Mouse (Mus musculus): ENCODE data around the gene Bid. TPM values are rescaled to one million over a fixed set of nuclear protein-coding genes. Genes with fewer than 3 reads are reported as not detected.

Bid gene
- total RNA-seq (2021): 10 to 100 TPM; 13.5 to 16.5 TPM

DNA sequence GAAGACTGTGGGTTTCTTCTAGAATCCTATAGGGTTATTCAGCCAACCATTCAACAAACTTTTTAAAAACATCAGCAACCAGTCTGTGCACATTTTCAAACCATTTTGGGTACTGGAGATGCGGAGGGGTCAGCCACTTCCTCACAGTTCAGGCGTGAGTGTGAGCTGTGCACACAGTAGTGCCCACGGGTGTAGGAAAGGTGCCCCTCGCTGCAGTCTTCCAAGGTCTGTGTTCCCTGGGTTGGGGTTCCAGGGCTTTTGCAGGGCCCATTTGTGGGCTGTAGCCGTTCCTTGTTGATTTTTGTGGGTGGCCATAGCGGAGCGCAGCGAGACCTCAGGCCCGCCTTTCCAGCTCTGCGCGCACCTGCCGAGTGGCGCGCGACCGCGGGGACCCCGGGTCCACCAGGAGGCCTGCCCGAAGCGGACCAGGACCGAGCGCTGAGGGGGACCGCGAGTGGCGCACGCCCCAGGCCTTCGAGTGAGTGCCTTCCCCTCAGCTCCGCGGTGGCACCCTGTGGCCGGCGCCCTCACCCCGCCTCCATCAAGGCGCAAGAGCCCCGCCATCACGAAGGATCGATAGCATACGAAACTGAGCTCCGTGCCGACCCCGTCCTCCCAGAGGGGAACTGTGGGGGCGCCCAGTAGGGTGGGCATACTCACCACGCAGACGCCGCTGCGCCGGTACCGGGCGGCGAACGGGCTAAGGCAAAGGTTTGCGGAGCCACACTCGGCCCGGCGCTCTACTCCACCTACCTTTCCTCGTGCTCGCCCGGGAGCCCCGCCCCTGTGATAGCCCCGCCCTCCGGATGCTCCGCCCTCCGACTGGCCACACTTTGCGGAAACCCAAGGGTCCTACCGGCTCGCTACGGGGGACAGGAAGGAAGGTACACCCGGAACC, at the start of gene Bid:
Gene Bid, minus strand, starts transcription at position 780 of the 898 bp plus-strand sequence.
- DNase-seq (ENCODE audit: extremely low spot score in 1 of 2, low spot score in 1 of 2): peak; percentile 66 to 67

DNA sequence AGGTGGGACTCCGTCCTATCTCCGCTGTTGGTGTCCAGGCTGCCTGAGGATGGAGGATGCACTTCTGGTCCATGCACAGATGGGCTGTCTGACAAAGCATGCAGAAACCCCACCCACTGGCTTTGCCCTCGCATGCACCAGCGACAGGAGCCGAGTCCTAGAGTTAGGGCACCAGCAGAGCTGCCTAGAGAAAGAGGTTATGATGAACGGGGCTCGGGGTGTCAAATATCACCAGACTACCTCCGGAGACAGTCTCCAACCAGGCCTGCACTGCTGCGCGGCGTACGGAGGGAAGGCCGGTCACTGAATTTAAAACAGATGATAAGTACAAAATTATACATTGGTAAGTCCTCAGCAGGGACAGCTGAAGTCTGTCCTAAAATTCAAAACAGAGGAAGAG, 49.2 kb upstream of the Bid start:
- DNase-seq (ENCODE audit: extremely low spot score in 1 of 2, low spot score in 1 of 2): no peak

DNA sequence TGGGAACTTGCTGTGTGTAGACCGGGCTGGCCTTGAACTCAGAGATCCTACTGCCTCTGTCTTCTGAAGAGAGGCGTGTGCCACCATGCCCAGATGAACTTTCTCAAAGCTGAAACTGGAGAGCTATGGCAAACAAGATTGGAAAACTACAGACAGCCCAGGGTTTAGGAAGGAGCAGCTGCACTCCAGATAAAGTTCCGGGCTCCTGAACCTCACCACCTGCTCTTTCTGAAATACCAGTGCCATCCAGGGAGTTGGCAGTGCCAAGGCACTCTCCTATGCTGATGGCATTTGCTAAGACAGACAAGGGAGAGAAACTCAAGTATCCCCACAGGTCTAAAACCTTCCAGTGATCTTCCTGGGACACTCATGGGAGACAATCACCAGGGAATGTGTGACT, 47.5 kb upstream of the Bid start:
- DNase-seq (ENCODE audit: extremely low spot score in 1 of 2, low spot score in 1 of 2): no peak

DNA sequence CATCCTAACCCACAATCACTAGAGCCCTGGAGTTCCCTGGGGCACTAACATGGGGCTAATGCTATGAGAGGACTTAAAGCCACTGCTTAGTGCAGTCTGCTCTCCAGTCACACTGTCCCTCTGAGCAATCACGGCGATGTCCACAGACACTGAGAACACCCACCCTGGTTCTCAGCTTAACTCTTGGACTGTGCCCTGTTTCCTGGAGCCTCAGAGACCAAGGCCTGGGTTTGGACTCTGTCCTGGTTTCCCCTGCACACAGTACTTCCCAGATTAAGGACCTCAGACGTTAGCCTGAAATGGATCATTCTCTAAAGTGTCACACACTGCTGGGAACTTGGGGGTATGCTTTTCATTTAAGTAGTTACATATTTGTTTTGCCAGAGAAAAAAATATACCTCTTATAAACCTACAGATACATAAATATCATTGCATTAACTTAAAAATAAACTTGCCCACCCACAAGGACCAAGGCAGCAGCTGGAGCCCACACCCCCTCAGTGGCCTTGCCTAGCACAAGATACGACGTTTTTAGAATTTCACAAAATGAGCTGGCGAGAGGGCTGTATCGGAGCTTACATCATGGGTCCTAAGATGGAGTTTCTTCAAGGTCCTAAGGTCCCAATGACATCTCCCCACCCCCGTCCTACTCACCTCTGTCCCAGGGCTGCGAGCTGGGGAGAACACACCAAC, 43.8 kb upstream of the Bid start:
- no peak for DNase-seq (ENCODE audit: extremely low spot score in 1 of 2, low spot score in 1 of 2)

DNA sequence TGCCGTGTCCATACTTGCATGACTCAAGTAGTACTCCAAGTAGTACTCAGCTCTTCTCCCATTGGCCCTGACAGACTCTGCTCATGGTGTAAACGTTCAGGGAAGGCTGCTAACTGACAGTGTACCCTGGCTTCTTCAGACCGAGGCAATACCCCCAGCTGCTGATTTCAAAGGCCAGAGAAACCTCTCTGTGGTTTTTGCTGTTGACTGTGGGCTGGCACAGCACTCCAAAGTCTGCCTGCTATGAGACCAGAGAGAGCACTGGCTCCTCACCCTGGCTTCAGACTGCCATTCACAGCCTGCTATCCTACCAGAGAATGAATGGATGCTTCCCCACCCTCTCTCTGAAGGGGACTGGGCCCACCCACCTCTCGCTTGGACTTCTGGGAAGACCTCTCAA, 40.7 kb upstream of the Bid start:
- no peak for DNase-seq (ENCODE audit: extremely low spot score in 1 of 2, low spot score in 1 of 2)

DNA sequence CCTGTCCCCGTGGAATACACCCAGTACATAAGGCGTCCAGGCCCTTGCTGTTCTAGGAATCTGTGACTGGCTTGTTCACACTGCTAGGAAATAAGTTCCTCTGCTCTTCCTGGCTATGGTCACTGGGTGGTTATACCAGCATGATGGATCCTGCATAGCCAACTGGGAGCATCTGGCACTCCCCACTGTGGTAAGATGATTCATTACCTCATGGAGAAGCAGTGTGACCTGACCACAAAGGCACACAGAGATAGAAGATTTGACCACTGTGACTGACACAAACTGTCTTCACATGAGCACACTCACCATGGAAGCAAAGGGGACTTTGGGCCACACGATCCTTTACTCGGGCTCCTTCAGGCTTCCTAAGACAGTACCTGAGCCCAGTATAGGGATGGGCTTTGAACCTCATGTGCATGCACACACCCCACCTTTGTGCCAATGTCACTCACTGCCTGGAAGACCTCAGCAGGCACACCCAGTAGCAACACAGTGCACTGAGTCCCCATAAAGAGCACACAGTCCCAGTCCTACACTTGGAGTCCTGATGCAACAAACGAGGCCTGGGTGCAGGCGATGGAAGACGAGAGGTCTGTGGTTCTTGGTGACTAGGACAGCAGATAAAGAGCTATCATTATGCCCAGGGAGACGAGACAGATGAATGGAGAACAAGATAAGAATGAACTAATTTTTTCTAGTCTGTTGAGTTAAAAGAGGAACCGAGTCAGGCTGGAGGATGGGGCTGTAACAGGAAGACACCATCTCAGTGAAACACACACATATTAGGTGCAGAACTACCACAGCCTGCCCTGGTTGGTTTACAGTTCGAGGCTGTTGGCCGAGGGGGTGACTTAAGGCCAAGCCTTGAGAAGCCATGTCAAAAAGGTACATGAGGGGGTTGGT, 39.9 kb upstream of the Bid start:
- DNase-seq (ENCODE audit: extremely low spot score in 1 of 2, low spot score in 1 of 2): no peak

DNA sequence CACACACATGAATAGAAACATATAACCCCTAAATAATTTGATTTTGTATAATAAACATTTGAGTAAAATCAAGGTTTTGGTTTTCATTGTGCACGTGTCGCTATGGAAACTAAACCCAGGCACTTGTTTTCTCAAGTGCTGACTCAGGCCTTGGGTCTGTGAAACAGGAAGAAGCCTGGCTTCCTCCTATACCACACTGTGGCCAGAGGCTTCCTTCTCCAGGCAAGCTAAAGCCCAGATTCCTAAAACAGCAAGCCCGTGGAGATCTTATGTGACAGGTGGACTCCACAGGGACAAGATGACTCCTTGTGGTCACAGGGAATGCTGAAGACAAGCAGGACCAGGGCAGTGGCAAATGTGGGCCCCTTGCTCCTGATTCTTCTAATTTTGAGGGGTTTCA, 38.6 kb upstream of the Bid start:
- DNase-seq (ENCODE audit: extremely low spot score in 1 of 2, low spot score in 1 of 2): no peak

DNA sequence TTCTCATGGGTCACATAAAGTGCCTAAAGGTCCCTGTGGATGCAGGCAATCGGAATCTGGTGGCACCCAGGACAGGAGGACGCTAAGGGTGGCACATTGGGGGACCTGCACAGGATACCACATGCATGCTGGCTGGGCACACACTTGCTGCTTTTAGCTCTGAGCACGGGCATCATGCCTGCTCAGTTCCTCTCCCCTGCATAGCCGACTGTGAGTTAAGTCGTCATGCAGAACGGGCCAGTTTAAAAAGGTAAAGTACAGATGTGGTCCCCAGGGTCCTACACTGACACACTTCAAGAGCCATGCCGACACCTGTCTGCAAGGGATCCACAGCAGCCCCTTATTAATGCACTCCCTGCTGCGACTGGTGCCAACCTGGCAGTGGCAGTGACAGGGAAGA, 37.6 kb upstream of the Bid start:
- no peak for DNase-seq (ENCODE audit: extremely low spot score in 1 of 2, low spot score in 1 of 2)

DNA sequence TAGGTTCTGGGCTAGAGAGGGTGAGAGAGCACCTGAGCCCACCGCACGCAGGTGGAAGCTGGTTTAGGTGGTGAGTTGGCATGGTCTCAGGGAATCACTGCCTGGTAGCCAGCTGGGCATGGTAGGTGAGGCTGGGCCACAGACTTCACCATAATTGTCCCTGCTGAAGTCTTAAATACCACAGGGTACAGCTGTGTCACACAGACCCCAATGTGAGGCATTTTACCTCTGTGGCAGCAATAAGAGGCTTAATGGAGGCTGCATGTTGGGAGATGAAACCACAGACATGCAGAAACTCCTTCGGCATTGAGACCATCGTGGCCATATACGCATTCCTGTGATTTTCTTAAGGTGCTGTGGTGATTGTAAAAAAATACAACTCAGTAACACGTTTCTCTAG, 35.8 kb upstream of the Bid start:
- no peak for DNase-seq (ENCODE audit: extremely low spot score in 1 of 2, low spot score in 1 of 2)

DNA sequence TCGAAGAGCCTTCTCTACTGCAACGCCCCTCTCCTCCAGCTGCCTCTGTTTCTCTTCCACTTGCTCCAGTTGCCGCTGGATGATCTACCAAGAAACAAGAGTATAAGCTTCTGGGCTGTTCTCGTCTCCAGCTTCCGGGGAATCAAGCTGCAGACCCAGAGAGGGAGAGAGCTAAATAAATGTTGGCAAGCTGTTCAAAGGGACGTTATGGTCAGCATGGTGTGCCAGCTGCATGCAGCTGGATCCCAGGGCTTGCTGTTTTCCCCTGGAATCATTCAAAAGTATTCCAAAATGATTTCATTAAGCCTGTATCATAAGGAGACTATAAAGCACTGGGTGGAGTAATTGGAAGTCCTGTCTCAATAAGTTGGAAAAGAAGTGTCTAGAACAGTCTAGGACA, 34.7 kb upstream of the Bid start:
- DNase-seq (ENCODE audit: extremely low spot score in 1 of 2, low spot score in 1 of 2): no peak

DNA sequence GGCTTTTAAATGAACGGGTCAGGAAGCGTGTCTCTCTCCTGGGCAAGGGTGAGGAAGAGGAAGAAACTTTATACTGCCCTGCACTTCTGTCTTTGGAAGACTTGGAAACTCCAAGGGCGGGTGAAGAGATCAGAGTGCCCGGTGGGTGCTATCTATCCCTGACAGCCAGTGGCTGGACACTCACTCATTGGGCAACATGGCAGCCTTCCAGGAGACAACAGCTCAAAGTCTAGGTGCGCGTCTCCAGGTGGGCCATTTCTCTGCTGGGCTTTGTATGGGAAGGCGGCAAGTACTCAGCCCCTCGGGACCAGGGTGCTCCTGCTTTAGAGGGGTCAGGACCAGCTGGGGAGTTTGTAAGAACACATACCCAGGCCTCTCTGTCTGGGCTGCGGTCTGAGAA, 28.9 kb upstream of the Bid start:
- no peak for DNase-seq (ENCODE audit: extremely low spot score in 1 of 2, low spot score in 1 of 2)

DNA sequence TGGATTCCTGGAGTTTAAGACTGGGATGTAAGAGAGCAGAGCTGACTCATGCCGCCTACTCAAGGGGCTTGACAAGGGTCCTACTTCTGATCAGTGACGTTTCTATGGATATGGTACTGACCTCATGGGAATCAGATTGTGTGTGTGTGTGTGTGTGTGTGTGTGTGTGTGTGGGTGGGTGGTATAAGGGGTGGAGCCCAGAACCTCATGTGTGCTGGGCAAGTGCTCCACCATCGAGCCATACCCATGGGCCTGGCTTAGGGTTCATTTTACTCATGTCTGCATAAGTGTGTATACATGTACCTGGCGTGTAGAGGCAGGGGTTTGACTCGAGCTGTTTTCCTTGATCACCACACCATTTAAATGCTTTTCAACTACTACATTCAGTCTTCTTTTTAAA, 27.3 kb upstream of the Bid start:
- DNase-seq (ENCODE audit: extremely low spot score in 1 of 2, low spot score in 1 of 2): no peak

DNA sequence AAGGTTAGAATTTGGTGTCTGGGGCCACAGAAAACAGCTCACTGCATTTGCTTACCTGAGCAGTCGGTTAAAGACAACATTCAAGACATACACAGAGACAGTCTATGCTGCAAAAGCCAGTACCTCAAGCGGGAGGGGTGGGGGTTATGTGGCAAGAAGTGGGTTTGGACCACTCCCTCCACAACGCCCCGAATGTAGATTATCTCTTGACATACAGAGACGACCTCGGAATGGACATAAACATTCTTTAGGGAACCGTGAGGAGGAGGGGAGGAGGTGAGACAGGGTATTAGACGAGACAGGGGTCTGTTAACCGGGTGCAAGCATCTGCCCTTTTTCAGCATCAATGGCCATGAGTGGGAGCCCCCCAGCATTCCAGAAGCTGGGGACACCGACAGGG, 26.9 kb upstream of the Bid start:
- no peak for DNase-seq (ENCODE audit: extremely low spot score in 1 of 2, low spot score in 1 of 2)

DNA sequence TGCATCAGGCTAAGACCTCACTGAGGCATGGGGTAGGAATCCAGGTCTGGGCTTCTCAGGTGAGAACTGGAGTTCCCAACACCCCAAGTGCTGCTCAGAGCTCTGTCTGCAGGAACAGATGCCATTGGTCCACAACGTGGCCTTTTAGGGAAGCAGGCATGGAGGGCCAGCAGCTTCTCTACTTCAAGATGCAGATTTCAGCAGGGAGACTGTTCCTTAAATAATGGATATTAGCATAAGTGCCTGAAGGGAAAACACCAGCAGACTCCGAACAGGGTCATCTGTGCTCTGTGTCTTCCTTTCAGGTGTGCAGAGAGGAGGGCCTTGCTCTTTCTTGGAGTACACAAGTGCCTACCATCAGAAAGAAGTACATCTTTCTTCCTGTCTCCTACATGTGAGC, 26.4 kb upstream of the Bid start:
- no peak for DNase-seq (ENCODE audit: extremely low spot score in 1 of 2, low spot score in 1 of 2)

DNA sequence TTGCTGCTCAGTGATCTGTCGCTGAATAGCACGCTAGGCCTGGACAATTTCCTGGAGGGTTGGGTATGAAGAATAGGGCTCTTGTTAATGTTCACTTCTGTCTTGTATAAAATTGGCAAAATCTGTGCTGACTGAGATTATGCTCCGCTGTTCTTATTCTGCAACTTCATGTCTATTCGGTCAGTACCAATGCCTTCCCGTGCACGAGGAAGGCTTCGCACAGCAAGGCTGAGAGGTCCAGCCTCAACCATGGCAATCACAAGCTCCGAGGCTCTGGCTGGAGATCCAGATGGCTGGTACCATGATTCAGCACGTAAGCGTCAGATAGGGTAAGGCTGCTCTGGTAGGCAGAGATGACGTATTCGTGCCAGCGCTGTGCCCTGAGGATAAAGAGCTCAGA, 24.9 kb upstream of the Bid start:
- peak in 1 of 2 experiments; percentile 12 for DNase-seq (ENCODE audit: extremely low spot score in 1 of 2, low spot score in 1 of 2)

DNA sequence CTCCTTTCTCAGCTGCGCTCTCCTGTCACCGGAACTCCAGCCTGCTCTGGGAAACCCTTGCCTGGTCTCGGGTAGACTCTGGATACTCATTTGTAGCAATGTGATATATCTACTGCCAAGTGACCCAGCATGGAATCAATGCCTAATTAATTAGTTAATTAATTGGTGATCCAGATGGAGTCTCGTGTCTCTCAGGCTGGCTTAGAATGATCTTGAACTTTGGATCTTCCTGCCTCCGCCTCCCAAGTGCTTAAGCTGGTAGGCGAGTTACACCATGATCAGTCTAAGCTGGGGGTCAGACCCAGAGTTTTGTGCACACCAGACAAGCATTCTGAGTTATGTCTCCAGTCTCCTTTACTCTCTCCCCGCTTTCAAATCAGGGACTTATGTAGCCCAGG, 24.4 kb upstream of the Bid start:
- no peak for DNase-seq (ENCODE audit: extremely low spot score in 1 of 2, low spot score in 1 of 2)

DNA sequence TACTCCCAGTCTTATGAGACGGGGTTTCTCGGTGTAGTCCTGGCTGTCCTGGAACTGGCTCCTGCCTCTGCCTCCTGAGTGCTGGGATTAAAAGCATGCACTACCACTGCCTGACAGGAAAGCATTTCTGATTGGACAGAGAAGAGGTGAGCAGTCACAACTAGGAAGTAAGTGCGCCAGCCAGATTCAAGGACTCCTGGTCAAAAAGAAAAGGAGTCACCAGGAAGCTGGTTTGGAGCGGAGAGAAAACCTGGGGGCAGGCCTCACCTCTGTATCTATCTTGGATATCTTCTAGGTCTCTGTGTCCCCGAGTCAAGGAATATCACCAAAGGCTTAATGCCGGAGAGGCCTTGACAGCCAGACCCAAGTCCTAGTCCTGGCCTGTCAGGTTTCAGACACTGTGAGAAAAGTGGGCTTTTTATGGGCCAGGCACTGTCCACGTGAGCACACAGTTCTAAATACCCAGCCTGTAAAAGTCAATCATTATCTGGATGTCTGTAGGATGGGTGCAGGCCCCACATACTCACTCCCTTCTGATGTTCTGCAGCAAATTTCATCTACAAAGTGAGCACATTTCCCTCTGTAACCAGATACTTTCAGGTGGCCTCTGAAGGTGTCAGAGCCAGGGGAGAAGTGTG, 23.9 kb upstream of the Bid start:
- DNase-seq (ENCODE audit: extremely low spot score in 1 of 2, low spot score in 1 of 2): no peak

DNA sequence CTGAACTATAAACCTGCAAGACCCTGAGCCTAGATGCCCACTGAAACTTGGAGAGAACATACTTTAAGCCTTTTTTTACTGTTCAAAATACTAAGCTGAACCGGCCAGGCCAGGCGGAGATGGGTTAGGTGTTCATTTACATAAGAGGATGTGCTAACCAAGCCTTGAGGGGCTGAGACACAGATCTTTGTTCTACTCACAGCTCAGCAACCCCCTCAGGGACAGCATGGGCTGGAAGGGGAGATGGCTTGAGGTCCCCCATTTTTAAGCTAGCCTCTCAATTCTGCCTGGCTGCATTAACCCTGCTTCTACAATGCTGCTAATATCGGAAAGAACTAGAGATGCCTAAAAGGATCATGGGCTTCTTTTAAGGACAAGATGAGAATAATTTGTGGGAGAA, 23.1 kb upstream of the Bid start:
- no peak for DNase-seq (ENCODE audit: extremely low spot score in 1 of 2, low spot score in 1 of 2)

DNA sequence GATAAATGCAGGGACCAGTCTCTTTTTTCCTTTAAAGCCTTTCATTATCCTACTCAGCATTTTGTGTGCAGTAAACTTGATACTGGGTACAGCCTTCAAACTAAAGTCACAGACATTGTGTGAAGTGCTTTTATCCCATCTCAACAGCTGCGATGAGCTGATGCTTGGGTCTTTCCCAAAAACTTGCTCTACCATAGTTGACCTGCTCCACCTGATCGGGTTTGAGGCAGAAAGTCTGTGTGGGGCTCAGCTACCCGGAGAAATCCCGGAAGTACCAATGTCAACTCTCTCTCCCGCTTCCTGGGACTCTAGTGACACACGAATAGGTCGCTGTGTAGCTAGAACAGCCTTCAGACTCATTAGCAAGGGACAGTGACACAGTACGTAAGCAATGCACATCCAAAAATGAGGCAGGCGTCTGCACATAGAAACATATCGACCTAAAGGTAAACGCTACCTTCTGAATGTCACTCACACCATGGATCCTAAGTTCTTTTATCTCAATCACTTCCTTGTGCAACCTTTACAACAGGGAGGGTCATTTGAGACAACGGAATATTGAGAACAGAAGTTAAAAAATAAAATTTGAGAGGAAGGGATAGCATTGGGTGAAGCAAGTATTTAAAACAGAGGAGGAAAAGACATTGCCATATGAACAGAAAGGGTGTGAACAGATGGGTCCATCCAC, 22.3 kb upstream of the Bid start:
- no peak for DNase-seq (ENCODE audit: extremely low spot score in 1 of 2, low spot score in 1 of 2)
